Comparison of ENCODE assay signal across 26 mouse cellular contexts in the genomic region with DNA sequence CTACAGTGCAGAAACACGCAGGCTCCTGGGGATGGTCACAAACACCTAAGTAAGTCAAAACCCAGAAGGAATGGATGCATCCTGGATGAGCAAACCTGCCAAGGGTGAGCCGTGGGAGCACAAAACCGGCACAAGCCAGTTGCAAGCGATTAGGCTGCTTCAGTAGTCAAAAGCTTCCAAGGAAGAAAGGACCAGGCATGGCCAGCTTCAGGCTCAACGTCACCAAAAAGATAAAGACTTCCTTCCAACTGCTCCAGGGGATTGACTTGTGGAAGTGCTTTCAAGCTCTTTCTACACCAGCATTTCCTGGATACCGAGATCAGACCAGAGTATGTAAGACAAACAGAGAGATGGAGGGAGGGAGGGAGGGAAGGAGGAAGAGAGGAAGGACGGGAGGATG.
"Had no signal": no experiment of that assay in that cellular context is flagged by ENCODE, and none has a peak within 500 bp of the region (broad histone marks: within the 10 kb centered on the region; RNA-seq: fewer than 3 reads in every experiment).

No protein-coding gene starts in this region.

- H3K27ac ChIP-seq: gastrocnemius, adult 2 months; heart, embryonic 15.5 days; hindbrain, embryonic 10.5 days; hindbrain, embryonic 12.5 days; hindbrain, embryonic 14.5 days; intestine, embryonic 15.5 days; layer of hippocampus, adult 2 months; left cerebral cortex, adult 2 months; limb, embryonic 10.5 days; limb, embryonic 12.5 days; liver, embryonic 13.5 days; liver, embryonic 15.5 days had no signal

- H3K9ac ChIP-seq: heart, embryonic 15.5 days; hindbrain, embryonic 12.5 days; hindbrain, embryonic 14.5 days; intestine, embryonic 15.5 days; limb, embryonic 12.5 days; liver, embryonic 13.5 days; liver, embryonic 15.5 days; liver, postnatal 0 days had no signal

- DNase-seq: gastrocnemius, adult 2 months; gastrocnemius, postnatal 10 days; gastrocnemius, postnatal 25 days; kidney, adult 18-20 months; kidney, adult 8-10 months; kidney, postnatal 10 days; kidney, postnatal 25 days; kidney, postnatal 4 days; liver; liver, embryonic 13.5 days; liver, postnatal 0 days had no signal

- ATAC-seq: forebrain, embryonic 16.5 days; hindbrain, embryonic 16.5 days; inflammation-experienced regulatory T-cells, adult 6 months; intestine, embryonic 15.5 days; intestine, postnatal 0 days; liver, postnatal 0 days had no signal

- H3K4me3 ChIP-seq: gastrocnemius, adult 2 months; heart, embryonic 15.5 days; hindbrain, embryonic 10.5 days; hindbrain, embryonic 12.5 days; intestine, embryonic 15.5 days; layer of hippocampus, adult 2 months; left cerebral cortex, adult 2 months; limb, embryonic 10.5 days; limb, embryonic 12.5 days; liver, embryonic 13.5 days; liver, embryonic 15.5 days had no signal

- H3K4me2 ChIP-seq: heart, embryonic 15.5 days; hindbrain, embryonic 12.5 days; hindbrain, embryonic 14.5 days; intestine, embryonic 15.5 days; limb, embryonic 12.5 days; liver, embryonic 11.5 days; liver, embryonic 13.5 days; liver, embryonic 15.5 days had no signal

- H3K36me3 ChIP-seq: heart, embryonic 15.5 days; hindbrain, embryonic 10.5 days; hindbrain, embryonic 12.5 days; intestine, embryonic 15.5 days; limb, embryonic 10.5 days; limb, embryonic 12.5 days; liver, embryonic 13.5 days; liver, embryonic 15.5 days had no signal

- H3K9me3 ChIP-seq: heart, embryonic 15.5 days; hindbrain, embryonic 10.5 days; hindbrain, embryonic 12.5 days; intestine, embryonic 15.5 days; limb, embryonic 10.5 days; limb, embryonic 12.5 days; liver, embryonic 13.5 days; liver, embryonic 15.5 days had no signal
